Mouse (Mus musculus) limb, embryonic 14.5 days (tissue): ENCODE results near the gene Erc1. TPM values are rescaled to one million over a fixed set of nuclear protein-coding genes. Genes with fewer than 3 reads are reported as not detected.

Experiments used
- ATAC-seq: fragments of 200-750 bp; cut with Nextera tagmentation; 2 replicates; pipeline ENCODE4 v1.8.0; 2017; ENCODE audit warnings: low read depth, moderate number of reproducible peaks, moderate TSS enrichment; ENCODE audit not compliant: low FRiP score
- DNase-seq: peaks from one replicate; pipeline ENCODE4 v3.0.0-alpha.2; 2015; ENCODE audit warnings: low spot score
- H3K27ac ChIP-seq: fragments of 300-500 bp; sonication (generic); replicated peaks from 2 replicates; pipeline ENCODE4 v1.5.1; 2014; ENCODE audit warnings: low read depth, mild to moderate bottlenecking, low read length, moderate library complexity, mixed read lengths
- H3K27me3 ChIP-seq: fragments of 300-500 bp; sonication (generic); 2 replicates; pipeline ENCODE4 v1.6.1; 2014; ENCODE audit warnings: low read length, mixed read lengths; ENCODE audit not compliant: control insufficient read depth, insufficient read depth
- H3K36me3 ChIP-seq: fragments of 300-500 bp; sonication (generic); 2 replicates; pipeline ENCODE4 v1.6.1; 2014; ENCODE audit warnings: mild to moderate bottlenecking, low read length, moderate library complexity, mixed read lengths; ENCODE audit not compliant: control insufficient read depth, insufficient read depth
- H3K4me1 ChIP-seq: fragments of 300-500 bp; sonication (generic); 2 replicates; pipeline ENCODE4 v1.6.1; 2014; ENCODE audit warnings: antibody characterized with exemption, low read length, mixed read lengths; ENCODE audit not compliant: control insufficient read depth, insufficient read depth
- H3K4me2 ChIP-seq: fragments of 300-500 bp; sonication (generic); replicated peaks from 2 replicates; pipeline ENCODE4 v1.6.1; 2014; ENCODE audit warnings: low read depth, mild to moderate bottlenecking, low read length, moderate library complexity; ENCODE audit not compliant: severe bottlenecking
- H3K4me3 ChIP-seq: fragments of 300-500 bp; sonication (generic); replicated peaks from 2 replicates; pipeline ENCODE4 v1.5.1; 2014; ENCODE audit warnings: low read length
- H3K9ac ChIP-seq: fragments of 300-500 bp; sonication (generic); 2 replicates; pipeline ENCODE4 v1.6.1; 2014; ENCODE audit warnings: mild to moderate bottlenecking, low read depth, low read length, moderate library complexity; ENCODE audit not compliant: severe bottlenecking
- H3K9me3 ChIP-seq: fragments of 300-500 bp; sonication (generic); 2 replicates; pipeline ENCODE4 v1.6.1; 2016; ENCODE audit warnings: low read length; ENCODE audit not compliant: control insufficient read depth
- POLR2A ChIP-seq: fragments of 200-500 bp; IDR thresholded peaks from 2 replicates; pipeline ENCODE4 v1.8.0; 2012; ENCODE audit warnings: inconsistent platforms, mild to moderate bottlenecking, moderate library complexity, borderline replicate concordance; ENCODE audit not compliant: insufficient read depth, insufficient read length; ENCODE audit errors: extremely low read depth
- WGBS: fragments of 180-500 bp; shearing (Covaris S2); extraction: QIAGEN DNeasy Blood & Tissue Kit; methylation state at CpG from one replicate; pipeline ENCODE4 v1.1.7; 2014; 5-methylcytosine and 5-hydroxymethylcytosine counted together
- polyA plus RNA-seq, 2 experiments: library from polyadenylated mRNA; depleted of rRNA in 1 of 2; stranded (reverse) in 1 of 2; unstranded in 1 of 2; fragments of >200 nt; fragmentation: Nextera tagmentation in 1 of 2; extraction: Ambion mirVana in 1 of 2; gene quantifications; 2 replicates each; pipeline versions ENCODE4 v1.2.1 to v1.2.3; 2012 to 2014

Gene Erc1
- polyA plus RNA-seq, 2 experiments: 19.1 to 29.3 TPM

GRCm38 (mm10) chr6:119757796-119758195 is 90.2 kb downstream of the Erc1 start:
- Histone ChIP-seq H3K27me3 (no peaks in the 10 kb centered on the region), H3K4me3 (no peak overlapping the region), H3K9me3 (no peaks in the 10 kb centered on the region), H3K27ac (no peak overlapping the region), H3K4me2 (no peak overlapping the region), H3K4me1 (no peaks in the 10 kb centered on the region), H3K36me3 (peaks cover 12% of the 10 kb centered on the region), H3K9ac (no peak overlapping the region)
- ATAC-seq (no peak), DNase-seq (no peak)
- no peak for TF ChIP-seq POLR2A
- WGBS: 73% methylated on average over 5 of the region's 5 CpGs

GRCm38 (mm10) chr6:119755866-119756265 is 92.1 kb downstream of the Erc1 start:
- Histone ChIP-seq H3K27me3 (no peaks in the 10 kb centered on the region), H3K36me3 (peaks cover 19% of the 10 kb centered on the region), H3K4me1 (no peaks in the 10 kb centered on the region), H3K9ac (no peak overlapping the region), H3K9me3 (no peaks in the 10 kb centered on the region), H3K27ac (no peak overlapping the region), H3K4me2 (no peak overlapping the region), H3K4me3 (no peak overlapping the region)
- ATAC-seq (no peak), DNase-seq (no peak)
- 84% methylated on average over 3 of the region's 3 CpGs for WGBS
- no peak for TF ChIP-seq POLR2A

- Histone ChIP-seq H3K27me3 (no peaks in the 10 kb centered on the region), H3K4me2 (no peak overlapping the region), H3K9ac (no peak overlapping the region), H3K36me3 (peaks cover 33% of the 10 kb centered on the region), H3K4me1 (no peaks in the 10 kb centered on the region), H3K4me3 (no peak overlapping the region), H3K27ac (no peak overlapping the region), H3K9me3 (no peaks in the 10 kb centered on the region)
- 83% methylated on average over 7 of the region's 7 CpGs for whole genome bisulfite sequencing
- ATAC-seq: no peak
- no peak for TF ChIP-seq POLR2A
- DNase-seq: no peak
These were observed 98.8 kb downstream of the Erc1 start for GRCm38 (mm10) chr6:119749093-119749635.

- Histone ChIP-seq H3K36me3 (peaks cover 24% of the 10 kb centered on the region), H3K4me3 (no peak overlapping the region), H3K27me3 (no peaks in the 10 kb centered on the region), H3K9ac (no peak overlapping the region), H3K4me2 (no peak overlapping the region), H3K27ac (no peak overlapping the region), H3K4me1 (no peaks in the 10 kb centered on the region), H3K9me3 (no peaks in the 10 kb centered on the region)
- DNase-seq (no peak), ATAC-seq (no peak)
- TF ChIP-seq POLR2A: no peak
- WGBS: 80% methylated on average over 2 of the region's 2 CpGs
These were observed 106.1 kb downstream of the Erc1 start for GRCm38 (mm10) chr6:119741861-119742260.

GRCm38 (mm10) chr6:119740541-119740940 is 107.4 kb downstream of the Erc1 start:
- Histone ChIP-seq H3K36me3 (peaks cover 24% of the 10 kb centered on the region), H3K4me2 (no peak overlapping the region), H3K27ac (no peak overlapping the region), H3K27me3 (no peaks in the 10 kb centered on the region), H3K9ac (no peak overlapping the region), H3K9me3 (no peaks in the 10 kb centered on the region), H3K4me1 (0 out of 2 replicates have a peak, but pooled peaks cover 3% of the 10 kb centered on the region), H3K4me3 (no peak overlapping the region)
- no peak for ATAC-seq
- DNase-seq: no peak
- no peak for TF ChIP-seq POLR2A
- WGBS: 95% methylated on average over 3 of the region's 3 CpGs
